Mouse (Mus musculus): Measurements from ENCODE around the gene Rnf34. TPM values are rescaled to one million over a fixed set of nuclear protein-coding genes. Genes with fewer than 3 reads are reported as not detected.

Rnf34 gene
- 10 to 100 TPM; 26.7 to 33.8 (median 27.6) TPM for polyA plus RNA-seq (2017; shearing (Covaris generic))

- ATAC-seq = peak; percentile 96
Observed at GRCm38 (mm10) chr5:122849521-122850318, at the start of gene Rnf34. Gene Rnf34, plus strand, starts transcription at chr5:122850048.

DNA sequence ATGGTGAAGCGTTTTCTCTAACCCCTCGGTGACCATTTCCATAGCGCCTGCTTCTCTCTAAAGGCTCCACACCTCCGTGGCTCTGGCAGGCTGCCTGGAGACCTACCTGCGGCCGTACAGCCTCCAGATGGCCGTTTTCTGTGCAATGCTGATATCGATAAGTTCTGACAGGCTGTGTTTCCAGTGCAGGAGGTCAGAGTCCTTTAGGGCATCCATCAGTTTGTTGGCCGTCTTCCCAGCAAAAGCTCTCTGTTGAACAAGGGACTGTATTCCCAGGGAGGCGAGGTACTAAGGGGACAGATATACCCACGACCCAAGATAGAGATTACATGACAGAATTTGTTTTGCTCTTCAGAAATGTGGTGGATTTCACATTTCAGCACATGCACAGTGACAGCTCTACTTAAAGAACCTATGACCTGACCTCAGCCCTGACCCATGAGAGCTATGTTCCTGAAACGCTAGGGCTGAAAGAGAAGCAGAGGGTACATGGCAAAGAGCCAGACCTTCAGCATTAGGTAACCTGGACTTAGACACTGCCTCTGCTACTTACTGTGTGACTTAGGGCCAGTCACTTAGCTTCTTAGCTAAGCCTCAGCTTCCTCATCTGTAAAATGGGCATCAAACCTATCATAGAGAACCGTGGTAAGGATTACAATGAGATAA lies 49.4 kb upstream of the Rnf34 start:
- ATAC-seq = no peak

DNA sequence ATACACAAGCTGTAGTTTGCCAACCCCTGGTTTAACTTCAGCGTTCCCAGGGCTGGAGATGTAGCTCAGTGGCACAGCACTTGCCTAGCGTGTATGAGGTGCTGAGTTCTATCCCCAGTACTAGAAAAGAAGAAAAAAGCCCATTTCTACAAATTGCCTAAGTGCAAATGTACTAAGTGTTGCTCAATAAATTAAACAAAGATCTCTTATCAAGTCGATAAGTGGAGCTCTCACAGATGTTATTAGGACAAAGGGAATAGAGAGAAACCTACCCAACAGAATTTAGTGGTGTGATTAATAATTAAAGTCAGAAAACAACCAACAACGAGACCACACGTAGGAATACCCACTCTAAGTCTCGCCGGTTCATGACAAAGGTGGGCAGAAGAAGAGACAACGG lies 48.2 kb upstream of the Rnf34 start:
- no peak for ATAC-seq

DNA sequence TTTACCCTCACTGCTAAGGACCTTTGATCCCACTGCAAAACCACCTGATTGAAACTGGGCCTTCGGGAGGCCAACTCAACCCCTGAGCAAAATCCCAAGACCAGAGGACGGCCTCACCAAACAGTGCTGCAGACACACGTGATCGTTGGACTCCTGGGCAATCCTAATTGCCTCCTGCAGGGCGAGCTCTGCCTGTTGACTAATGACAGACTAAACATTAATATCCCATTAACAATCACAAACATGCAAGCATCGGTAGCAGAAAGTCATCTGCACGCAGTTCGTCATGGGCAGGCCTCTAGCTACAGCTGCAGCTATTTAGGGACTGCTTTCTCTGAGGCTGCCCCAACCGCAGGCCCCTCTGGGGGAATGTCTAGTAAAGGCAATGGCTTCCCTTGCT lies 47.1 kb upstream of the Rnf34 start:
- ATAC-seq = no peak

GRCm38 (mm10) chr5:122805503-122805902 lies 44.3 kb upstream of the Rnf34 start:
- no peak for ATAC-seq

DNA sequence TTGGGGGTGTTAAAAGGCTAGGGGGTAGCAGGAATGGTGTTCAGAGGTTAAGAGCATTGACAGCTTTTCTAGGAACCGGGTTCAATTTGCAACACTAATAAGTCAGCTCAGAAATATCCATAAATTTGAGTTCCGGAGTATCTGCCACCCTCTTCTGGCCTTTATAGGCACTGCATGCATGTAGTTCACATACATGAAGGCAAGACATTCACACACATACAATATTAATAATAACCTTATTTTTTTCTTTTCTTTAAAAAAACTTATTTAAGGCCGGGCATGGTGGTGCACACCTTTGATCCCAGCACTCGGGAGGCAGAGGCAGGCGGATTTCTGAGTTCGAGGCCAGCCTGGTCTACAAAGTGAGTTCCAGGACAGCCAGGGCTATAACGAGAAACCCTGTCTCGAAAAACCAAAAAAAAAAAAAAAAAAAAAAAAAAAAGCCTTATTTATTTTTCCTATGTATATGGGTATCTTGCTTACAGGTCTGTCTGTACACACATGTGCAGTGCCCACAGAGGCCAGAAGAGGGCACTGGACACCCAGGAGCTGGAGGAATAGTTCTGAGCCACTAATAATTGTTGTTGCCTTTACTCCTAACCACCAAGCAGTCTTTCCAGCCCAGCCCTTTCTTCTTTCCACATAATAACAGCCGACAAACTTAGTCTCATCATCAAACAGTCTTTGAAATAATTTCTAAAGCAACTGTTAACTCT lies 38.3 kb upstream of the Rnf34 start:
- ATAC-seq = peak; percentile 93

DNA sequence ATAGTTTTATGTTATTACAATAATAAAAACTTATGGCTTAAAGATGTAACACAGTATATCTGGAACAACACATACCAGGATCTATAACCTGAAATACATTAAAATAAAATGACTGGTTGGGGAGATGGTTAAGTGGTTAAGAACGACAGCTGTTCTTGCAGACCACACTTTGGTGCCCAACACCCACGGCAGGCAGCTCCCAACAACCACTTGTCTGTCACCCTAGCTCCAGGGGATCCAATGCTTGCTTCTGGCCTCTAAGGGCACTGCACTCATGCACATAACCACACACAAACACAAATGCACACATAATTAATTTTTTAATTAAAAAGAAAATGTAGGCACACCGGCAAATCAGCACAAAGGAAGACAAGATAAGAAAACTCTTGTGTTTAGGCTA lies 37.1 kb upstream of the Rnf34 start:
- ATAC-seq = no peak

GRCm38 (mm10) chr5:122820777-122821523 lies 28.9 kb upstream of the Rnf34 start, which contains the start of gene Anapc5:
Gene Anapc5, minus strand, starts transcription at chr5:122821339.
- peak; percentile 96 for ATAC-seq

GRCm38 (mm10) chr5:122821524-122821885 lies 28.3 kb upstream of the Rnf34 start:
- ATAC-seq = peak; percentile 37

GRCm38 (mm10) chr5:122822441-122822840 lies 27.4 kb upstream of the Rnf34 start:
- ATAC-seq = no peak

DNA sequence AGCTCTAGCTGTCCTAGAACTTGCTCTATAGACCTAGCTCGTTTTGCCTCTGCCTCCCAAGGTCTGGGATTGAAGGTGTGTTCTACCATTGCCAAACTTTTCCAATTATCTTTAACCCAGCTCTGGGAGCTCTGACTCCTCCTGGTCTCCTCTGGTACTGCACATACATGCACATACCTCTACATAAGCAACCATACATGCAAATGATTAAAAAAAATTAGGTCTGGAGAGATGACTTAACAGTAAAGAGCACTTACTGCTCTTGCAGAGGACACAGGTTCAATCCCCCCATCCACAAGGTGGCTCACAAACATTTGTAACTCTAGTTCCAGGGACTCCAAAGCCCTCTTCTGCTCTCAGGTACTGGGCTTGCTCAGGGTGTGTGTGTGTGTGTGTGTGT lies 25.9 kb upstream of the Rnf34 start:
- ATAC-seq = no peak

- ATAC-seq = no peak
Observed at GRCm38 (mm10) chr5:122824450-122824849, 25.4 kb upstream of the Rnf34 start.

DNA sequence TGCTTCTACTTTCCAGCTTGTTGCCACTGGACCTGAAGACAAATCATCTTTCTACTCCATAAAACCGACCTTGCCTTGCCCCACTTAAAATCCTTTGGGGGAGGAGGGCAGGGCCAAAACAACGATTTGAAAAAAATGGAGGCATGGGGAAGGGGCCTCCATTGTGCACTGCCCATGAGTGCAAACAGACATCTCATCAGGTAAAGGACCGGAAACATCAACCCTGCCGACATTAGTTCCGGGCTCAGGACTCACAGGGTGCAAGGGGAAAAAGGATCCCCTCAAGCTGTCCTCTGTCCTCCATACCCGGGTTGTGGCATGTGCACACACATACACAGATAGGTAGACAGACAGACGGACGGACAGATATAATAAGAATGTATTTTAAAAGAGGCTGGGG lies 24.7 kb upstream of the Rnf34 start:
- ATAC-seq = no peak

- peak; percentile 80 for ATAC-seq
Observed at GRCm38 (mm10) chr5:122832536-122832935, 17.3 kb upstream of the Rnf34 start.

- peak; percentile 35 for ATAC-seq
Observed at GRCm38 (mm10) chr5:122832996-122833395, 16.9 kb upstream of the Rnf34 start.

- ATAC-seq = no peak
Observed at GRCm38 (mm10) chr5:122841126-122841525, 8.7 kb upstream of the Rnf34 start.

DNA sequence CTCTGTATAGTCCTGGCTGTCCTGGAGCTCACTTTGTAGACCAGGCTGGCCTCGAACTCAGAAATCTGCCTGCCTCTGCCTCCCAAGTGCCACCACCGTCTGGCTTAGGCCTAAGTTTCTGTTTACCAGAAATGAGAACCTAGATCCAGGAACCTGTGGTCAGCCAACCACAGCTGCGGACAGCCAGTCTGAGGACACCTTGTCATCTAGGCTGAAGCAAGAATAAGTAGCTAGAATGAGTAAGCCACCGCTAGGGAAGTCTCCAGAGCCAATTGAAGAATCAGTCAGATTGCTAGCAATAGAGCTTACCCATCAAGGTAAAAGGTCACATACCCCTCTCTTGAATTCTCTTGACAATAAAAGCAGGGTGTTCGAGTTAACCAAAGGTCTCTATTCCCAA lies 6.0 kb upstream of the Rnf34 start:
- no peak for ATAC-seq

- peak; percentile 29 for ATAC-seq
Observed at GRCm38 (mm10) chr5:122850319-122851002, 613 bp downstream of the Rnf34 start.

- ATAC-seq = no peak
Observed at GRCm38 (mm10) chr5:122852611-122853010, 2.8 kb downstream of the Rnf34 start.

GRCm38 (mm10) chr5:122855858-122856257 lies 6.0 kb downstream of the Rnf34 start:
- no peak for ATAC-seq

DNA sequence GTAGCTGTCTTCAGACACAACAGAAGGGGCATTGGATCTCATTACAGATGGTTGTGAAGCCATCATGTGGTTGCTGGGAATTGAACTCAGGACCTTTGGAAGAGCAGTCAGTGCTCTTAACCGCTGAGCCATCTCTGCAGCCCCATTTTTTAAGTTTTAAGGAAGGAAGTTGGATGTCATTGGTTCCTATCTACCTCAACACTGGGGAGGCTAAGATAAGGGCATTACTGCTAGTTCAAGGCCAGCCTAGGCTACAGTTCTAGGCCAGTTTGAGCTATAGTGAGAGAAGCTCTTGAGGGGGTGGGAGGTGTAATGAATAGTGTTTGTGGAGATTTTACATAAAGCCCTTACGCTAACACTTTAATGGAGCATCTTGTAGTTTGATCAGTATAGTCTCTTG lies 13.2 kb downstream of the Rnf34 start:
- no peak for ATAC-seq

GRCm38 (mm10) chr5:122872626-122873025 lies 22.8 kb downstream of the Rnf34 start:
- ATAC-seq = no peak
